Mouse (Mus musculus): Measurements from ENCODE around the gene Gm21954. TPM values are rescaled to one million over a fixed set of nuclear protein-coding genes. Genes with fewer than 3 reads are reported as not detected.

Gm21954 gene
- polyA plus RNA-seq, 1 experiment from 2014 or later: not detected

GRCm38 (mm10) chr3:55443271-55443670 is 28.7 kb downstream of the Gm21954 start:
- peaks cover 4% of the 10 kb centered on the region; the same call in 1 of the 2 replicates for H3K36me3 ChIP-seq
- H3K27ac ChIP-seq (replicated peaks): no peak overlapping the region
- H3K4me3 ChIP-seq (replicated peaks): no peak overlapping the region
- ATAC-seq (ENCODE audit: low FRiP score): no peak
- H3K4me2 ChIP-seq: no peak overlapping the region
- H3K9ac ChIP-seq (replicated peaks): no peak overlapping the region
- H3K9me3 ChIP-seq (replicated peaks): no peaks in the 10 kb centered on the region
- peaks cover 21% of the 10 kb centered on the region for H3K4me1 ChIP-seq
- 87% methylated on average over 8 of the region's 8 CpGs for WGBS
- no peaks in the 10 kb centered on the region for H3K27me3 ChIP-seq (replicated peaks)

DNA sequence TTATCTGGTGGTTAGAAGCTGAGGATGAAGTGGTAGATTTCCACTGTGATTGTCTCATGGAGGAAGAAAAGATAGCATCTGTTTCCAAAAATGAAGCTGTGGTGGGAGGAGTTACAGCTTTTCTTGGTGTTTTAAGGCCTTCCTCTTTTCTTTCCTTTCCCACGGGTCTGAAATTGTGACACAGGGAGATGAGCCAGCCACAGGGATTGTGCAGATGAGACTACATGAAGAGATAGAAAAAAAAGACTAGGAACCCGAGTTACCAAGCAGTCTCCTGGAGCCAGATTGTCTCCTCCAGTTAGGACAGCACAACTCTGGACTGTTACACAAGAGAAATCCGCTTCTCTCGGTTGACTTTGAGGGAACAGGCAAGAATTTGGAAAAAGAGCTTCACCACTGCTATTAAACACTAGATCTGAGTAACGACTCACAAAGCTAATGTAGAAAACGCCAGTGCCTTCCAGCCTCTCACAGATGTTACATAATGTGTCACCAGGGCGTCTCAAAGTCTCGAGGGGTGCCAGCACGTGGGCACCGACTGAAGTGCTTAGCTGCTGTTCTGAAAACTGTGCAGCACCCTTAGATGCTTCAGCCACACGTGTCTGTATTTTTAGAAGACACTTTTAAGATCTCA is 29.9 kb downstream of the Gm21954 start:
- H3K4me1 ChIP-seq: peaks cover 19% of the 10 kb centered on the region
- ATAC-seq (ENCODE audit: low FRiP score): no peak
- H3K36me3 ChIP-seq: peaks cover 4% of the 10 kb centered on the region; the same call in 1 of the 2 replicates
- no peak overlapping the region for H3K4me2 ChIP-seq
- H3K9ac ChIP-seq (replicated peaks): no peak overlapping the region
- WGBS: 68% methylated on average over 11 of the region's 11 CpGs
- H3K9me3 ChIP-seq (replicated peaks): no peaks in the 10 kb centered on the region
- 0 out of 2 replicates have a peak overlapping the region, but pooled peaks have one; percentile 9 for H3K27ac ChIP-seq (replicated peaks)
- H3K27me3 ChIP-seq (replicated peaks): no peaks in the 10 kb centered on the region
- H3K4me3 ChIP-seq (replicated peaks): no peak overlapping the region

- ATAC-seq (ENCODE audit: low FRiP score): no peak
Measured at GRCm38 (mm10) chr3:55440342-55440741, 31.7 kb downstream of the Gm21954 start.

DNA sequence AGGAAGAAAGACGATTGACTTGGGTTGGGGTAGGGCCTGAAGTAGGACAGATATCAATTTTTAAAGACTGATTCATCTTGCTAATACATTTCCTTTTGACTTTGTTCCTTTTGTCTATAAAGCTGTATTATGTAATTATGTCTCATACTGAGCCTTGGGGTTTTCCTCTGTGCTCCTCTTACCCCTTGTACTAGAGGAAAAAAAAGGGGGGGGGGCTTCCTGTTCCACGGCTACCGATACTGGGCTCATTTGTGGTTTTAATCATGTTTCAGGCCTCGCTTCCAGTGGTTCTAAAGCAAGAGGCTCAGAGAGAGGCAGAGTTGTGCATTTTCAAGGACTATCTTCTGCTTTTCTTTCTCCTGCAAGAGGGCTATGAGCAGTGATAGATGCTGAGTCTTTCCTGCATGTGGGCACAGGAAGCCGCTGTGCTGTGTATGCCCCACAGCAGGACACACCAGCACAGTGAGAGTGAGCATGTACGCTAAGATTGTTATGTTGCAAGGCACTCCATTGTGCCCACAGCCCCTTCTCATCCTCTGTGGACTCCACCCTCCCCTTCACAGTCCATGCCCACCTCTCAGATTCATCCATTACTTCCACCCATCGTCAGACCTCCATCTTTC is 33.1 kb downstream of the Gm21954 start:
- Histone ChIP-seq H3K4me2 (no peak overlapping the region), H3K9me3 (replicated peaks) (no peaks in the 10 kb centered on the region), H3K9ac (replicated peaks) (no peak overlapping the region), H3K27ac (replicated peaks) (no peak overlapping the region), H3K4me3 (replicated peaks) (no peak overlapping the region), H3K4me1 (peaks cover 19% of the 10 kb centered on the region), H3K27me3 (replicated peaks) (no peaks in the 10 kb centered on the region), H3K36me3 (peaks cover under 1% of the 10 kb centered on the region; the same call in 1 of the 2 replicates)
- WGBS: 86% methylated on average over 7 of the region's 7 CpGs
- ATAC-seq (ENCODE audit: low FRiP score): no peak

More at GRCm38 (mm10) chr3:55440342-55440741, 31.7 kb downstream of the Gm21954 start:
- Histone ChIP-seq H3K4me3 (replicated peaks) (no peak overlapping the region), H3K4me1 (peaks cover 19% of the 10 kb centered on the region), H3K9me3 (replicated peaks) (no peaks in the 10 kb centered on the region), H3K27ac (replicated peaks) (peak overlapping the region; percentile 65), H3K9ac (replicated peaks) (no peak overlapping the region), H3K36me3 (peaks cover 4% of the 10 kb centered on the region; the same call in 1 of the 2 replicates), H3K27me3 (replicated peaks) (no peaks in the 10 kb centered on the region), H3K4me2 (no peak overlapping the region)
- 64% methylated on average over 8 of the region's 8 CpGs for WGBS

GRCm38 (mm10) chr3:55434276-55434675 is 37.7 kb downstream of the Gm21954 start:
- H3K4me1 ChIP-seq: peaks cover 5% of the 10 kb centered on the region; the same call in 1 of the 2 replicates
- H3K27ac ChIP-seq (replicated peaks): 0 out of 2 replicates have a peak overlapping the region, but pooled peaks have one; percentile 48
- no peak for ATAC-seq (ENCODE audit: low FRiP score)

DNA sequence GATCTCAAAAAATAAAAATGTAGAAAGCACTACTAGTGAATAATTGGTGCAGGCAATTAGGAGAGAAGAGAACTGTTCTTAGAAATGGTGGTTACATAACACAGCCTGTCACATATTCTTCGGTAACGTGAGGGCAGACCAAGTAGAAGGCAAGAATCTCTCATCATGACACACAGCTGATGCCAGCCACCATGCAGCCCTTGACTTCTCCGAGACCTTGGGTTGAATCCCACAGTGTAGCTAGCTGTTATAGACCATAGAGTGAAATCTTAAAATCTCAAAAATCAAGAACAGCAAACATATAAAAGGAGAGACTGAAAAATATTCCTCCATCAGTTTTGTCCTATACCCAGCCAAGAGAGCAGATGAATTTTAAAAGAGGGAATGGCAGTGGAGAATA is 40.8 kb downstream of the Gm21954 start:
- H3K36me3 ChIP-seq: no peaks in the 10 kb centered on the region
- no peak overlapping the region for H3K4me2 ChIP-seq
- H3K4me1 ChIP-seq: no peaks in the 10 kb centered on the region
- H3K9me3 ChIP-seq (replicated peaks): no peaks in the 10 kb centered on the region
- 95% methylated on average over 3 of the region's 3 CpGs for WGBS
- no peak for ATAC-seq (ENCODE audit: low FRiP score)
- peak overlapping the region; percentile 18; the same call in 1 of the 2 replicates for H3K27ac ChIP-seq (replicated peaks)
- H3K27me3 ChIP-seq (replicated peaks): no peaks in the 10 kb centered on the region
- no peak overlapping the region for H3K4me3 ChIP-seq (replicated peaks)
- no peak overlapping the region for H3K9ac ChIP-seq (replicated peaks)

More at GRCm38 (mm10) chr3:55434276-55434675, 37.7 kb downstream of the Gm21954 start:
- 38% methylated on average over 1 of the region's 1 CpGs for WGBS
- no peak overlapping the region for H3K4me2 ChIP-seq
- H3K9ac ChIP-seq (replicated peaks): no peak overlapping the region
- H3K36me3 ChIP-seq: no peaks in the 10 kb centered on the region
- H3K4me3 ChIP-seq (replicated peaks): no peak overlapping the region
- no peaks in the 10 kb centered on the region for H3K27me3 ChIP-seq (replicated peaks)
- no peaks in the 10 kb centered on the region for H3K9me3 ChIP-seq (replicated peaks)

GRCm38 (mm10) chr3:55430022-55430549 is 41.9 kb downstream of the Gm21954 start:
- H3K9ac ChIP-seq (replicated peaks): no peak overlapping the region
- H3K27ac ChIP-seq (replicated peaks): no peak overlapping the region
- H3K9me3 ChIP-seq (replicated peaks): no peaks in the 10 kb centered on the region
- H3K36me3 ChIP-seq: no peaks in the 10 kb centered on the region
- no peaks in the 10 kb centered on the region for H3K4me1 ChIP-seq
- WGBS: 77% methylated on average over 2 of the region's 2 CpGs
- no peaks in the 10 kb centered on the region for H3K27me3 ChIP-seq (replicated peaks)
- H3K4me3 ChIP-seq (replicated peaks): no peak overlapping the region
- ATAC-seq (ENCODE audit: low FRiP score): no peak
- H3K4me2 ChIP-seq: no peak overlapping the region

DNA sequence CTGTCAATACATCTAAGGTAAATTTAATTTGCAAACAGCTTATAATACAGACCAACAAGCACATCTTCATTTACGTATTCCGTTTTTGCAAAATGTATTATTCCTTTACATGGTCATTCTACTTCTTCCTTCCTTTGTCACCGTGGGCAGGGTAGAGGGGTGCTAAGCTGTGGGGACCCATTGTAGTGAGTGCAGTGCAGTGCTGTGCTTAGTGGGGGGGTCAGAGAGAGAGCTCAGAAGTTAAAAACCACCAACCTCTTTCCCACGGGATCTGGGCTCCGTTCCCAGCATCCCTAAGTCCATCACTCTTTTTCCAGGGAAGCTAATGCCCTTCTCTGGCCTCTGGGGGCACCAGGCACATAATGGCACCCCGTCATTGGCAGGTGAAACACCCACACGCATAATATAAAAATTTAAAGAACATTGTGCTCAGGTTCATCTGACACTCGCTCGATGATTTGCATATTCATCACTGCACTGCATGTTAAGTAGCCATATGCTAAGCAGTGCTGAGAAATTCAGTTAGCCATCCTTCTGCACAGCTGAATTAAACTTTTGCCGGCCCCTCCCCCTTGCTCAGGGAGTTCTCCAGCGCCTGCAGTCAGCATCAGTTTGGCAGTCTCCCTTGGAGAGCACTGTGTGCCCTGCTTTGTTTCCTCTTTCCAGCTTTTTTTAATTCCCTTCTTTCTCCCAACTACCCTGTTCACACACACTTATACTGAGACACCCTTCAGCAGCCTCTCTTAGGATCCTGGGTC is 48.2 kb downstream of the Gm21954 start:
- H3K27me3 ChIP-seq (replicated peaks): no peaks in the 10 kb centered on the region
- ATAC-seq (ENCODE audit: low FRiP score): peak; percentile 88
- H3K27ac ChIP-seq (replicated peaks): peak overlapping the region; percentile 80
- no peaks in the 10 kb centered on the region for H3K9me3 ChIP-seq (replicated peaks)
- H3K4me2 ChIP-seq: peak overlapping the region; percentile 34
- no peaks in the 10 kb centered on the region for H3K36me3 ChIP-seq
- peaks cover 35% of the 10 kb centered on the region for H3K4me1 ChIP-seq
- 15% methylated on average over 11 of the region's 11 CpGs for WGBS
- no peak overlapping the region for H3K9ac ChIP-seq (replicated peaks)
- no peak overlapping the region for H3K4me3 ChIP-seq (replicated peaks)

GRCm38 (mm10) chr3:55420436-55421083 is 51.5 kb downstream of the Gm21954 start:
- H3K27me3 ChIP-seq (replicated peaks): no peaks in the 10 kb centered on the region
- WGBS: 49% methylated on average over 8 of the region's 8 CpGs
- no peak for ATAC-seq (ENCODE audit: low FRiP score)
- H3K4me2 ChIP-seq: no peak overlapping the region
- H3K9ac ChIP-seq (replicated peaks): no peak overlapping the region
- H3K4me1 ChIP-seq: peaks cover 46% of the 10 kb centered on the region
- H3K27ac ChIP-seq (replicated peaks): no peak overlapping the region
- H3K36me3 ChIP-seq: no peaks in the 10 kb centered on the region
- no peaks in the 10 kb centered on the region for H3K9me3 ChIP-seq (replicated peaks)
- no peak overlapping the region for H3K4me3 ChIP-seq (replicated peaks)

DNA sequence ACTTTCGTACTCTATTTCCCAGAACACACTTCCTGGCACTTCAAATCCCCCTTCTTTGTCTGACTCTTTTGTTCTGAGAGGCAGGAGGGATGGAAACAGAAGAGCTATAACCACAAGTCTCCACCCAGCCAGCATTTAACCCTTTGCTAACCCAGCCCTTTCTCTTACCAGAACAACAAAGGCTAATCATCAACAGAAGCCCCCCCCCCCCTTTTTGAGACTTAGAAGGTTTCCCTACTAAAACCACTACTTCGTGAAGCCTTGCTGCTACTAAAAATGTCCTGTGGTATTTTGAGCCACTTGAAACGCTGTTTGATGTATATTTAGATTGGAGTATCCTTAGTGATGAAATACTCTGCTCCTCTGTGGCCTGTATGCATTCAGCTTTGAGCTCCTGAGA is 52.7 kb downstream of the Gm21954 start:
- H3K9ac ChIP-seq (replicated peaks): no peak overlapping the region
- H3K36me3 ChIP-seq: no peaks in the 10 kb centered on the region
- ATAC-seq (ENCODE audit: low FRiP score): no peak
- 11% methylated on average over 3 of the region's 3 CpGs for WGBS
- peaks cover 51% of the 10 kb centered on the region for H3K4me1 ChIP-seq
- no peak overlapping the region for H3K4me2 ChIP-seq
- H3K27ac ChIP-seq (replicated peaks): peak overlapping the region; percentile 7; the same call in 1 of the 2 replicates
- no peak overlapping the region for H3K4me3 ChIP-seq (replicated peaks)
- H3K9me3 ChIP-seq (replicated peaks): no peaks in the 10 kb centered on the region
- H3K27me3 ChIP-seq (replicated peaks): no peaks in the 10 kb centered on the region

- H3K4me3 ChIP-seq (replicated peaks): no peak overlapping the region
- no peak for ATAC-seq (ENCODE audit: low FRiP score)
- H3K9me3 ChIP-seq (replicated peaks): no peaks in the 10 kb centered on the region
- no peak overlapping the region for H3K9ac ChIP-seq (replicated peaks)
- H3K36me3 ChIP-seq: no peaks in the 10 kb centered on the region
- peak overlapping the region; percentile 7; the same call in 1 of the 2 replicates for H3K27ac ChIP-seq (replicated peaks)
- H3K4me2 ChIP-seq: no peak overlapping the region
- H3K4me1 ChIP-seq: peaks cover 49% of the 10 kb centered on the region
- no peaks in the 10 kb centered on the region for H3K27me3 ChIP-seq (replicated peaks)
- WGBS: 52% methylated on average over 6 of the region's 6 CpGs
Measured at GRCm38 (mm10) chr3:55418845-55419244, 53.2 kb downstream of the Gm21954 start.

All from neural tube, embryonic 15.5 days (tissue).